Mouse (Mus musculus) brain, embryonic 18.5 days (tissue): Measurements from ENCODE around the gene Kctd13.

Experiments
- DNase-seq: peaks from one replicate; pipeline ENCODE4 v3.0.0-alpha.2; 2012; ENCODE audit warnings: low read depth, low spot score

Kctd13 gene

DNA sequence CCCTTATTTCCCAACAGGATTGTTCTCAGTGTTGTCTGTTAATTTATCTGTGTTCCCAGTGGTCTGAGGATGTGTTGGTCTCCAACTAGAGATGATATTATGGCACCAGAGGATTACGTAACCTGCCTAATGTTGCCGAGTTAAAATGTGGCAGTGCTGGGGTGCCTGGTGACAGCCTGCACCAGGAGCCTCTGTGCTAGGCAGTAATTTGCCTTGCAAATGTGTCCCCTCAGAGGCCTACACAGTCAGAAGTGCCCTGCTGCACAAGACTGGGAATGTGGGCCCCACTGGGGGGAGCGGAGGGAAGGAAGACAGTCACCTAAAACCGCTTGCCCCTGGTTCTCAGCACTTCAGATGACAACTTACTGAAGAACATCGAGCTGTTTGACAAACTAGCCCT is 13.1 kb downstream of the Kctd13 start:
- no peak for DNase-seq

DNA sequence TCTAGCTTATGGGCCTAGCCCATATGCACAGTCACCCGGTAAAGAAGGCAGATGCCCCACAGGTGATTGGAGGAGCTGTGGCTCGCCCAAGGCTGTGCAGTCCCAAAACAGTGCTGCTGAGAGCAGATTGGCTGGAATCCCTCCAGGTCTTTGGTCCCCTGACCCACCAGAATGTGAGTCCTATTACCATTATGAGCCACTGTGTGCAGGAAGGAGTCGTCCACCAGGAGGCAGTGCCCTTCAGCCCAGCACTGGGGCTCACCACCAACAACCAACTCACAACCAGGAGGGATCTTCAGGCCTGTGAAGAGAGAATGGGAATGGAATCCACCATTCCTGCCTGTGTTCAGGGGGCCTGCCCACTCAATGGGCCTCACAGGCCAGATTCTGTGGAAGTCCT is 17.9 kb downstream of the Kctd13 start:
- no peak for DNase-seq

DNA sequence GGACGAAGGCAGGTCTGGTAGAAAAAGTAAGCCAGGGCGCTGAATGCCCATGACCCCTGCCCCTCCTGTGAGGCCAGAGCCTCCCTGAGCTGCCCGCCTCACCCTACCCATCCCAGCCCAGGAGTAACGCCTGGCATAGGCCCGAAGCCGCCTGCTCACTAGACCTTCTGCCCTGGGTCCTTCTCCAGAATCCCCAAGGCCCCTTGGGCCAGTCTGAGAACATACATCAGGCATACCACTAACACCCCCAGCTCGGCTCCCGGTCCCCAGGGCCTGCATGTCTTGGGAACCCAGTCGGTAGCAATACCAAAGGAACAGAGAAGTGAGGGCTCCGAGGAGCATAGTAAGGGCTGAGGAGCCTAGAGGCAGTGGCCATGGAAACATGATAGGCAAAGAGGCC is 19.9 kb downstream of the Kctd13 start:
- DNase-seq = no peak

- peak; percentile 46 for DNase-seq
Observed at GRCm38 (mm10) chr7:126949403-126949792, 20.7 kb downstream of the Kctd13 start, which contains the start of gene Asphd1. Gene Asphd1 (minus strand): TSS chr7:126949582.

GRCm38 (mm10) chr7:126949793-126950646 is 21.3 kb downstream of the Kctd13 start, which contains the start of gene Sez6l2:
Gene Sez6l2 (plus strand): TSS chr7:126950563.
- peak; percentile 83 for DNase-seq

GRCm38 (mm10) chr7:126950647-126951615 is 22.3 kb downstream of the Kctd13 start:
- DNase-seq = no peak

DNA sequence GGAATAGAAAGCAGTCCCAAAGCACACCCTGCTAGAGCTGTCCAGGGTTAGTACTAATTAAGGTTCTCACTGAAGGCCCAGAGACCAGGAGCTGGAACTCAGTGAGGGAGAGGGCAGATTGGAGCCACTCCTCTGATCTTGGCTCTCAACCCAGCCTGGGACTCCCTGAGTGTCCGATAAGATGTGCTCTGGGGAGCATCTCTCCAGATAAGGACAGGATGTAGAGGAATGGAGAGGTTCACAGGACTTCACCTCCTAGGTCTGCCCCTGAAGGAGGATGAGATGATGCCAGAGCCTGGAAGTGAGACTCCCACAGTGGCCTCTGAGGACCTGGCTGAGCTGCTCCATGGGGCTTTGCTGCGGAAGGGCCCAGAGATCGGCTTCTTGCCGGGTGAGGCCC is 23.1 kb downstream of the Kctd13 start:
- no peak for DNase-seq

GRCm38 (mm10) chr7:126952646-126953045 is 24.0 kb downstream of the Kctd13 start:
- no peak for DNase-seq

DNA sequence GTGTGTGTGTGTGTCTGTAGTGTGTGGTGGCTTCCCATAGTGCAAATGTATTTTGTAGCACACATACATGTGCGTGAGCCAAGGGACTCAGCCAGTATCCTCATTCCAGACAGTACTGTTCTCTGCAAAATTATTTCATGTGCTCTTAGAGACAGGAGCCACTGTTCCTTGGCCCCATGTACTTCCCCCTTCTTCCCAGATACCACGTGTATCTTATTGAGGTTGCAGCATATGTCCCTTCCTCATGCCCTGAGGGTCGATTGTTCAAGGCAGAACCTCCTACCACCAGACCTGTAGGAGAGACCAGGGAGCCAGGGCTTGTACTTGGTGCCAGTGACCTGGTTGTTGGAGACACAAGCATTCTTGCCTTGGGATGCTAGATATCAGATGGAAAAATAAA is 26.4 kb downstream of the Kctd13 start:
- DNase-seq = no peak

DNA sequence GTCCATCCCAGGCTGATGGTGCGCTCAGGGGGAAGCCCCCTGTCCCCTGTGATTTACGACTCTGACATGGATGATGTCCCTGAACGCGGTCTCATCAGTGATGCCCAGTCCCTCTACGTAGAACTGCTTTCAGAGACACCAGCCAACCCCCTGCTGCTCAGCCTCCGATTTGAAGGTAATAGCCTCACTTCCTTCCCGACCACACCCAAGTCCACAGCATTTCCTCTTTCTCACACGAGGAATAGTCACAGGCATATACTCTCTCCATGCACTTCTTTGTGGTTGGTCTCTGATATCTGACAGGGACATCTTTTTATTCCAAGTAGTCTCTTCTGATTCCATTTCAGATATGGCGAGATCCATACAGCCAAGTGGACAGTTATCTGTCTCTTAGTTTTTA is 31.1 kb downstream of the Kctd13 start:
- DNase-seq = no peak

DNA sequence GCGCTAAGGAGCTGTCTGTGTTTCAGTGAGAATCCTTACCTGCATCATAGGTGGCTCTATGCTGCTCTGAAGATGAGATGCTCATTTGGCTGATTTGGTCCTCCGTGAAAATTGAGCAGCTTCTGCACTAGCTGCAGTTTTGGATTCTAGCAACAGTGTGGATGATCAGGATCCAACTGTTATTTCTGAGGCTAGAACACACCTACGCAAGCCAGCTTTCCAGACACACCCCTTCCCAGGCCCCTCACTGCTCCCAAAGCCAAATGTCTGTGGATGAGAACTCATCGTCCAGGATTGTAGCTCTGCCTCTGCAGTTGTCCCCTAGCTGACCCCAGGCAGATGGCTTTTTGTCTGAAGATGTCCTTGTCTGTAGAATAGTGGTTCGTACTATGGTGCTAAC is 32.4 kb downstream of the Kctd13 start:
- DNase-seq = no peak

DNA sequence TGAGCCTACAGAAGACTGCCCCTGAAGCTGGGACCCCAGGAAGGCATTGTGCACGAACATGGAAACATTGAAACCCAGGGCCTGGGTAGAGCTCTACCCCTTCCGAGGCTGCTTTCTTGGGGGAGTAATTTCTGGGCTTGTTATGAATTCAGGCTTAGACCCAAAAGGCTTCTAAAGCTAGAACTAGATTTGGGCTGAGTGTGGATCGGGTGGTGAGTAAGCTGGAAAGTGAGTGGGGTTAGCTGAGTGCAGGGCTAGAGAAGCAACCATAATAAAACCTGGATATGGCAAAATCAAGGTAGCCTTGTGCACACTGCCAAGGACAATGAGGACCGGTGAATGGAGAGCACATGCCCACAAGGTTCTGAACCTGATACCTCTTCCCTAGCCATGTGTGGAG is 33.3 kb downstream of the Kctd13 start:
- no peak for DNase-seq

DNA sequence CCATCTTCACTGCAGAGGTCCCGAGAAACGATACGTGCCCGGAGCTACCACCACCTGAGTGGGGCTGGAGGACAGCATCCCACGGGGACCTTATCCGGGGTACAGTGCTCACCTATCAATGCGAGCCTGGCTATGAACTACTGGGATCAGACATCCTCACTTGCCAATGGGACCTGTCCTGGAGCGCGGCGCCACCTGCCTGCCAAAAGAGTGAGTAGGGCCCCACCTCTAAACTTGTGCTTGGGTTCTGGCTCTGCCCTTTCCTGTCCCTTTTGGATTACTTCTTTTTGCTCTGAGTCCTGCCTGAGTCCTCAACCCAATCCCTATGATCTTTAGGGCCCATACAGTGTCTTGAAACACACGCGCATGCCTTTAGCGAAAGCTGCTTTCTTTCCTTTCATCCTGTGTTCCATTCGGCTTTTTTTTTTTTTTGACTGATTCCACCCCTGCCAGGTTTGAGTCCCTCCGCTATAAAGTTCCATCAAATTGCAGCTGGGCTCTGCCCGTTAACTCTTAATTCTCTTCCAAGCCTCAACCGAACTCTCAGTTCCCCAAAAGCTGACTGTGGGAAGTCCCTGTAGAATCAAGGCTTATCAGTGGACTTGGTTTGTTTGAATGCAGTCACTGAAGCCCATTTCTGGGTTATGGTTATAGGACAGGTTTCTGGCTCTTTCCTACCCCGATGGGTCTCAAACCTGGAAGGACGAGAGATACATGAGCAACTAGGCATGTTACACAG is 35.0 kb downstream of the Kctd13 start:
- DNase-seq = no peak

DNA sequence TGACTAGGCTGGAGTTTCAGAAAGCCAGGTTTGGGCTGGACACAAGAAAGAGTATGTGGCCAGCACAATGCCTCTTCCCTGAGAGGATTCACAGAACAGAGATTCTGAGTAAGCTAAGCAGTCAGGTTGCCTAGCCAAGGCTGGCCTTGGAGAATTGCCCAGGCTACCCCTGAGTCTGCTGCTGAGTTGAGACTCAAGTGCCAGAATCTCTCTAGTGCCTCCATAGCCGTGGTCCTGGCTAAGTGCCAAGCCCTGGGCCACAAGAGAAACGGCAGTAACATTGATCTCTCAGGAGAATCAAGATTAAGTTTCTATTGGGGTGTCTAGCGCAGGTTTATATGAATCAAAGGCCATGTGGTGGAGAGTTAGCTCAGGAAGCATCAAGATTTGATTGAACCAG is 36.9 kb downstream of the Kctd13 start:
- no peak for DNase-seq

DNA sequence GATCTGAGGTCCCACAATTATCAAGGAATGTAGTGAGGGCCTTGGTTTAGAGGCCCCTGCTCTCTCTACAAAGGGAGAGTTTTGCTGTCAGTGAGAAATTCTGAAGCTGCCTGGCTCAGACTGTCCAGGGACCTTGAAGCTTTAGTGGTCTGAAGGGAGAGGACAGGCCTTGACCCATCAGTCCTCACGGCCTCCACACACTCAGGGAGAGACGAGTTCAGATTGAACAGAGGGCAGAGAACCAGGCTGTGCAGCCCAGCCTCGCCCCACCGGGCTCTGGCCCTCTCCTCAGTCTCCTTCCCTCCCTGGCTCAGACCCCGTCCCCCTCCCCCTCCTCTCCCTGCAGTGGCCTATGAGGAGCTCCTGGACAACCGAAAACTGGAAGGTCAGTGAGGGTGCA is 38.7 kb downstream of the Kctd13 start:
- DNase-seq = no peak

DNA sequence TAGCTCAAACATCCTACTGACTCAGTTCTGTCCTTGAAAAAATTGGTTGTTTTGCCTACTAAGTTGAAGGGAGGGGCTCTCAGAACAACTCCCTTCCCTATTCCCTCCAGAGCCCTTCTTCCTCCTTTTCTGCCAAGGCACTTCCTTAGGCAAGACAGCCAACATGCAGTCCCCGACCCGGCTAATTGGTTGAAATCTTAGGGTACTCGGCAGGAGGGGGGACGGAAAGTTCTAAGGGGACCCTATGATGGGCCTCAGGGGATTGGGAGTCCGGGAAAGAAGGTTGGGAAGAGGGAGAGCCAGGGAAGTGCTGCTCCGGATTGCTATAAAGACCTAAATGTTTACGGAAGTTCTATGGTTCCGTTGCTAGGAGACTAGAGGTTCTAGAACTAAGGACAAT is 46.8 kb downstream of the Kctd13 start:
- DNase-seq = no peak

DNA sequence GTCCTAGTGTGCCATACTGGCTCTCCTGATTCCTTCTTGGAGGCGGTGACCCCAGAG is 47.0 kb downstream of the Kctd13 start, which contains the start of gene Cdipt:
Gene Cdipt, plus strand, starts transcription at position 22 of the 57 bp plus-strand sequence.
- DNase-seq = no peak

DNA sequence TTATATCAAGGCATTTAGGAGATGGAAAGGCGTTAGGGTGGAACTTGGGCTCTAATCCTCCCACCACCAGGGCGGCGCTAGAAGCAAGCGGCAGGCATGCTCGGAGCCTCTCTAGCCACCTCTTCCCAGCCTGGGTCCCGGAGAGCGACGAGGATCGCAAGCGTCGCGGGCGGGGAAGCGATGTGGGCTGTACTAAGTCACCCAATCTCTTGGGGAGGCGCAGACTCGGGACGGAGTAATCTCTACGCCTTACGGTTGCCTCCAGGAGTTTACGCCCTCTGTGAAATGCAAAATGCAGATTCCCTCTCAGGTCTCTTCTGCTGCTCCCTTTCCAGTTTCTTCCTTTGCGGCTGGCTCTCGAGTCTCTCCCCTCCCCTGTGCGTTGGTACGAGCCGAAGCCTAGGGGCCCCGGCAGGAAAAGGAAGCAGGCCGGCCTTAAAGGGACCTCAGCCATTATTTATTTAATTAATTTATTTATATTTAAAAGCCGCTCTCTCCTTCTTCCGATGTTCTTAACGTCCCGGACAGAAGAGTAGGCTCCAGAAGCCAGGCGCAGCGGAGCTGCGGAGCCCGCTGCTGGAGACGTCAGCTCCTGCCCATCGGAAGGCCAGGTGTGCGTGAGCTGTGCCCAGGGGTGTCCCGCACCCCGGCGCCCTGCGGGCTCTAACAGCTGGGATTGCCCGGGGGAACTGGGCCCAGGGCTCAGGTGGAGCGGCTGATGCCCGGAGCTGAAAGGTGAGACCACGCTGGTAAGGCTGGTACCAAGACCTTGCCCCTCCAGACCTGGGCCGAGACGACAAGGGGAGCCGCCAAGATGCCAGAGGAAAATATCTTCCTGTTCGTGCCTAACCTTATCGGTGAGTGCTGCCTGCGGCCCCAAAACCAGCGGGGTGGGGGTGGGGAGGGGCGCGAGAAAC is 47.5 kb downstream of the Kctd13 start, which contains the start of gene Cdiptos:
Gene Cdiptos, minus strand, starts transcription at position 149 of the 917 bp plus-strand sequence.
- DNase-seq = peak; percentile 93

GRCm38 (mm10) chr7:126976878-126977459 is 48.3 kb downstream of the Kctd13 start:
- DNase-seq = no peak

- no peak for DNase-seq
Observed at GRCm38 (mm10) chr7:126978841-126979240, 50.2 kb downstream of the Kctd13 start.

- DNase-seq = no peak
Observed at GRCm38 (mm10) chr7:126981601-126982000, 52.9 kb downstream of the Kctd13 start.
